Mouse (Mus musculus): ENCODE results near the gene A630073D07Rik. TPM values are rescaled to one million over a fixed set of nuclear protein-coding genes. Genes with fewer than 3 reads are reported as not detected.

A630073D07Rik gene
- total RNA-seq (2023): not detected

DNA sequence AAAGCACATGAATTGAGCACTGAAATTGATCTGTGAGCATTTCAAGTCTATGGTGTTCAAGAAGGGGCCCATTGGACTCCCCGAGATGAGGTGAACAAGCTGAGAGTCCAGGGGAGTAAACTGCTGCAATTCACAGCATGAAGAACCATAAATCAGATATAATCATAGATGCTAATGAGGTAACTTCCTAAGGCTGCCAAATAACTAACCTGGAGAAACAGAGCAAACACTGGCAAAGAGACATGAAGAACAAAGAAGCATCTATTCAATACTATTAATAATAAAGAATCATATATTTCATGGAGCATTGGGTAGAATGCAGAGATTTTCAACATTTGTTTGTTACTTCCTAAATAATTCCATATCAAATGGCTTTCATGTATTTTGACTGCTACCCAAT, at the start of gene A630073D07Rik:
A630073D07Rik (minus strand) TSS at position 101 of the 400 bp plus-strand sequence.

DNA sequence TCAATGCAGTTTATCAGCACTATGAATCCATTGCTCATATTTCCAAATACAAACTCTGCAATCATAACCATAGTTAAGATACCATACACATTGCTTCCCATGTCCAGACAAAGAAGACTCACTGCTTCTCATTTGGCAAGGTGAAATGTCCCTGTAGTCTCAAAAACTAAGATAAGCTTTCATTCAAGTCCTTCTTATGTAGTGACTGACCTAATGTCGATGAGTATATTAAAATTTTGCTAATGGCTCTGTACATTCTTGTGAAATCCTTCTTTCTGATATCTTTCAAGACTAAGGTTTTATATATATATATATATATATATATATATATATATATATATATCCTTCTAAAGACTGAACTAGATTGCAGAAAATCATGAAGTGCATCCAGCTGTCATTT, 49.6 kb upstream of the A630073D07Rik start, which contains the start of gene Tas2r121:
Tas2r121 (minus strand) TSS at position 101 of the 400 bp plus-strand sequence.

DNA sequence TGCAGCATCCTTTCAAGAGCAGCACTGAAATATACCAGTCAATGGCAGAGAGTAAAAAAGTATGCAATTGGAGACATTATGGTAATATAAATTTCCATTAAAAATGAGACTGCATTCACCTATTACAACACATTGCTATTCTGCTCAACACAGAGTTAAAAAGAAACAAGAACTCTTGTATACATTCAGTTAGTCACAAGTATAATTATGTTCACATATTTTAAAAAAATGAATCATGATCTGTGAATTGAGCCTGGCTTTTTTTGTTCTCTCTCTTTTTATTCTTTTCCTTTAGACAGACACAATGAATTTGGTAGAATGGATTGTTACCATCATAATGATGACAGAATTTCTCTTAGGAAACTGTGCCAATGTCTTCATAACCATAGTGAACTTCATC, 5.3 kb upstream of the A630073D07Rik start, which contains the start of gene Tas2r120:
Tas2r120 (plus strand) TSS at position 301 of the 400 bp plus-strand sequence.

DNA sequence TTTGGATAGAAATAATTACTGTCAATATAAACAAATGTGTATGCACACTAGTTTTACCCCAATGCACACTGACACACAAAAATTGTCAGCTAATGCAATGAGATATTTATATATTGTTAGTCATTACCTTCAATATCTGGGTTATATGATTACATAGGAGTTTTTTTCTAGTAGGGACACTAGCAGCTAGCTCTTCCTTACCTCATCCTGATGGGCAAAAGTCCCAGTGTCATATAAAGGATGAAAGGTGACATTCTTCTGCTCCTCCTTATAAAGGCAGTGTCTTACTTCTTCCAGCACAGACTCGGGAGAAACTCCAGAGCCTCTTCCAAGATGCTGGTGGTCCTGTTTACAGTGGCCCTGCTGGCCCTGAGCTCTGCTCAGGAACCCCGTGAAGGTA, 55.7 kb downstream of the A630073D07Rik start, which contains the start of gene Prp2:
Prp2 (plus strand) TSS at position 301 of the 400 bp plus-strand sequence.

Other genes with a start within 250 kb of the A630073D07Rik start
- not detected for gene Prh1, start 81.7 kb downstream of the A630073D07Rik start, total RNA-seq (2023)
- gene Prp2, start 55.6 kb downstream of the A630073D07Rik start, total RNA-seq (2023): not detected
- not detected for gene Tas2r120, start 5.4 kb upstream of the A630073D07Rik start, total RNA-seq (2023)
- gene Tas2r121, start 49.5 kb upstream of the A630073D07Rik start, total RNA-seq (2023): not detected
- not detected for gene Tas2r122, start 60.4 kb upstream of the A630073D07Rik start, total RNA-seq (2023)
- not detected for gene Tas2r115, start 86.5 kb upstream of the A630073D07Rik start, total RNA-seq (2023)
- gene Tas2r124, start 103.2 kb upstream of the A630073D07Rik start, total RNA-seq (2023): not detected
- gene Tas2r102, start 110.6 kb upstream of the A630073D07Rik start, total RNA-seq (2023): not detected
- not detected for gene Tas2r136, start 126.6 kb upstream of the A630073D07Rik start, total RNA-seq (2023)
- not detected for gene Tas2r117, start 151.3 kb upstream of the A630073D07Rik start, total RNA-seq (2023)
- gene Tas2r123, start 195.6 kb upstream of the A630073D07Rik start, total RNA-seq (2023): not detected
- gene Tas2r116, start 203.9 kb upstream of the A630073D07Rik start, total RNA-seq (2023): not detected
- not detected for gene Tas2r110, start 216.5 kb upstream of the A630073D07Rik start, total RNA-seq (2023)
- gene Tas2r113, start 241.5 kb upstream of the A630073D07Rik start, total RNA-seq (2023): not detected